Mouse (Mus musculus) intestine, embryonic 15.5 days (tissue): Measurements from ENCODE around the gene Gsk3b. TPM values are rescaled to one million over a fixed set of nuclear protein-coding genes. Genes with fewer than 3 reads are reported as not detected.

Experiments used
- ATAC-seq: fragments of 200-750 bp; cut with Nextera tagmentation; 2 replicates; pipeline ENCODE4 v1.8.0; 2017; ENCODE audit warnings: moderate TSS enrichment, moderate library complexity
- H3K27ac ChIP-seq: fragments of 300-500 bp; sonication (generic); 2 replicates; pipeline ENCODE4 v1.5.1; 2015; ENCODE audit warnings: mild to moderate bottlenecking, inconsistent platforms
- H3K27me3 ChIP-seq: fragments of 300-500 bp; sonication (generic); replicated peaks from 2 replicates; pipeline ENCODE4 v1.6.1; 2015; ENCODE audit warnings: inconsistent platforms
- H3K36me3 ChIP-seq: fragments of 300-500 bp; sonication (generic); 2 replicates; pipeline ENCODE4 v1.6.1; 2015; ENCODE audit warnings: inconsistent platforms
- H3K4me1 ChIP-seq: fragments of 300-500 bp; sonication (generic); replicated peaks from 2 replicates; pipeline ENCODE4 v1.6.1; 2015; ENCODE audit warnings: inconsistent platforms
- H3K4me2 ChIP-seq: fragments of 300-500 bp; sonication (generic); replicated peaks from 2 replicates; pipeline ENCODE4 v1.6.1; 2015; ENCODE audit warnings: mild to moderate bottlenecking, inconsistent platforms
- H3K4me3 ChIP-seq: fragments of 300-500 bp; sonication (generic); replicated peaks from 2 replicates; pipeline ENCODE4 v1.5.1; 2015; ENCODE audit warnings: inconsistent platforms
- H3K9ac ChIP-seq: fragments of 300-500 bp; sonication (generic); 2 replicates; pipeline ENCODE4 v1.6.1; 2015; ENCODE audit warnings: inconsistent platforms
- H3K9me3 ChIP-seq: fragments of 300-500 bp; sonication (generic); 2 replicates; pipeline ENCODE4 v1.6.1; 2016; ENCODE audit warnings: inconsistent platforms
- WGBS: fragments of 180-500 bp; shearing (Covaris S2); methylation state at CpG from one replicate; pipeline ENCODE4 v1.1.7; 2015; 5-methylcytosine and 5-hydroxymethylcytosine counted together
- polyA plus RNA-seq: library from polyadenylated mRNA; unstranded; fragments of >200 nt; fragmentation: Nextera tagmentation; extraction: Ambion mirVana; gene quantifications from 2 replicates; pipeline ENCODE4 v1.2.1, GENCODE M21; 2015

Gsk3b gene
- polyA plus RNA-seq, 1 experiment from 2014 or later, result 48.4 TPM

GRCm38 (mm10) chr16:38236936-38237585, 148.3 kb downstream of the Gsk3b start:
- Histone ChIP-seq H3K4me1 (no peaks in the 10 kb centered on the region), H3K27ac (no peak overlapping the region), H3K4me2 (no peak overlapping the region), H3K27me3 (no peaks in the 10 kb centered on the region), H3K9me3 (no peaks in the 10 kb centered on the region), H3K36me3 (peaks cover 2% of the 10 kb centered on the region; the same call in 1 of the 2 replicates), H3K9ac (no peak overlapping the region), H3K4me3 (no peak overlapping the region)
- WGBS, result 52% methylated on average over 4 of the region's 4 CpGs
- no peak for ATAC-seq

- no peak for ATAC-seq
- Histone ChIP-seq H3K4me2 (no peak overlapping the region), H3K4me3 (no peak overlapping the region), H3K27ac (no peak overlapping the region), H3K27me3 (no peaks in the 10 kb centered on the region), H3K9me3 (no peaks in the 10 kb centered on the region), H3K36me3 (peaks cover 2% of the 10 kb centered on the region; the same call in 1 of the 2 replicates), H3K9ac (no peak overlapping the region), H3K4me1 (no peaks in the 10 kb centered on the region)
- 70% methylated on average over 5 of the region's 5 CpGs for WGBS
Measured at GRCm38 (mm10) chr16:38239729-38240128, 150.9 kb downstream of the Gsk3b start.

GRCm38 (mm10) chr16:38240167-38240566, 151.4 kb downstream of the Gsk3b start:
- no peak overlapping the region for H3K27ac ChIP-seq
- H3K4me1 ChIP-seq, result no peaks in the 10 kb centered on the region
- H3K9me3 ChIP-seq, result no peaks in the 10 kb centered on the region
- peaks cover 2% of the 10 kb centered on the region; the same call in 1 of the 2 replicates for H3K36me3 ChIP-seq
- WGBS, result 95% methylated on average over 10 of the region's 10 CpGs
- H3K4me3 ChIP-seq, result no peak overlapping the region
- no peaks in the 10 kb centered on the region for H3K27me3 ChIP-seq
- H3K4me2 ChIP-seq, result no peak overlapping the region
- ATAC-seq, result no peak
- no peak overlapping the region for H3K9ac ChIP-seq

- Histone ChIP-seq H3K9ac (no peak overlapping the region), H3K4me2 (no peak overlapping the region), H3K27ac (no peak overlapping the region), H3K4me3 (no peak overlapping the region), H3K36me3 (0 out of 2 replicates have a peak, but pooled peaks cover 2% of the 10 kb centered on the region), H3K27me3 (no peaks in the 10 kb centered on the region), H3K4me1 (0 out of 2 replicates have a peak, but pooled peaks cover 2% of the 10 kb centered on the region), H3K9me3 (no peaks in the 10 kb centered on the region)
- WGBS, result 95% methylated on average over 6 of the region's 6 CpGs
- ATAC-seq, result no peak
Measured at GRCm38 (mm10) chr16:38244111-38244510, 155.3 kb downstream of the Gsk3b start.

GRCm38 (mm10) chr16:38245379-38245778, 156.6 kb downstream of the Gsk3b start:
- H3K4me3 ChIP-seq, result no peak overlapping the region
- no peak for ATAC-seq
- H3K36me3 ChIP-seq, result 0 out of 2 replicates have a peak, but pooled peaks cover 2% of the 10 kb centered on the region
- H3K4me2 ChIP-seq, result no peak overlapping the region
- H3K9ac ChIP-seq, result no peak overlapping the region
- WGBS, result 60% methylated on average over 2 of the region's 2 CpGs
- H3K27ac ChIP-seq, result no peak overlapping the region
- H3K4me1 ChIP-seq, result 0 out of 2 replicates have a peak, but pooled peaks cover 2% of the 10 kb centered on the region
- H3K9me3 ChIP-seq, result no peaks in the 10 kb centered on the region
- no peaks in the 10 kb centered on the region for H3K27me3 ChIP-seq

- no peak overlapping the region for H3K4me3 ChIP-seq
- H3K9ac ChIP-seq, result no peak overlapping the region
- ATAC-seq, result no peak
- WGBS, result 77% methylated on average over 5 of the region's 5 CpGs
- no peaks in the 10 kb centered on the region for H3K27me3 ChIP-seq
- no peak overlapping the region for H3K4me2 ChIP-seq
- H3K4me1 ChIP-seq, result 0 out of 2 replicates have a peak, but pooled peaks cover 2% of the 10 kb centered on the region
- H3K9me3 ChIP-seq, result no peaks in the 10 kb centered on the region
- H3K27ac ChIP-seq, result no peak overlapping the region
- no peaks in the 10 kb centered on the region for H3K36me3 ChIP-seq
Measured at GRCm38 (mm10) chr16:38245849-38246585, 157.2 kb downstream of the Gsk3b start.

- 39% methylated on average over 13 of the region's 13 CpGs for WGBS
Measured at GRCm38 (mm10) chr16:38248331-38248961, 159.6 kb downstream of the Gsk3b start.

GRCm38 (mm10) chr16:38250467-38250866, 161.7 kb downstream of the Gsk3b start:
- Histone ChIP-seq H3K9me3 (no peaks in the 10 kb centered on the region), H3K4me2 (no peak overlapping the region), H3K27me3 (no peaks in the 10 kb centered on the region), H3K27ac (no peak overlapping the region), H3K36me3 (no peaks in the 10 kb centered on the region), H3K9ac (no peak overlapping the region), H3K4me3 (no peak overlapping the region), H3K4me1 (0 out of 2 replicates have a peak, but pooled peaks cover 2% of the 10 kb centered on the region)
- WGBS, result 84% methylated on average over 6 of the region's 6 CpGs
- no peak for ATAC-seq

More at GRCm38 (mm10) chr16:38248331-38248961, 159.6 kb downstream of the Gsk3b start:
- Histone ChIP-seq H3K4me3 (no peak overlapping the region), H3K4me1 (0 out of 2 replicates have a peak, but pooled peaks cover 2% of the 10 kb centered on the region), H3K9ac (no peak overlapping the region), H3K27me3 (no peaks in the 10 kb centered on the region), H3K27ac (no peak overlapping the region), H3K4me2 (no peak overlapping the region), H3K9me3 (no peaks in the 10 kb centered on the region), H3K36me3 (no peaks in the 10 kb centered on the region)
- no peak for ATAC-seq

- Histone ChIP-seq H3K4me2 (no peak overlapping the region), H3K4me3 (no peak overlapping the region), H3K9me3 (no peaks in the 10 kb centered on the region), H3K4me1 (no peaks in the 10 kb centered on the region), H3K9ac (no peak overlapping the region), H3K27me3 (no peaks in the 10 kb centered on the region), H3K27ac (no peak overlapping the region), H3K36me3 (no peaks in the 10 kb centered on the region)
- ATAC-seq, result no peak
- 77% methylated on average over 14 of the region's 14 CpGs for WGBS
Measured at GRCm38 (mm10) chr16:38254001-38254400, 165.2 kb downstream of the Gsk3b start.

- no peak for ATAC-seq
- Histone ChIP-seq H3K36me3 (no peaks in the 10 kb centered on the region), H3K4me2 (no peak overlapping the region), H3K4me3 (no peak overlapping the region), H3K9me3 (no peaks in the 10 kb centered on the region), H3K27ac (no peak overlapping the region), H3K27me3 (no peaks in the 10 kb centered on the region), H3K4me1 (no peaks in the 10 kb centered on the region), H3K9ac (no peak overlapping the region)
- WGBS, result 75% methylated on average over 4 of the region's 4 CpGs
Measured at GRCm38 (mm10) chr16:38255107-38255506, 166.3 kb downstream of the Gsk3b start.

GRCm38 (mm10) chr16:38255927-38256326, 167.1 kb downstream of the Gsk3b start:
- 89% methylated on average over 9 of the region's 9 CpGs for WGBS
- H3K4me2 ChIP-seq, result no peak overlapping the region
- no peak for ATAC-seq

GRCm38 (mm10) chr16:38271601-38272000, 182.8 kb downstream of the Gsk3b start:
- H3K9me3 ChIP-seq, result no peaks in the 10 kb centered on the region
- no peak overlapping the region for H3K9ac ChIP-seq
- 0 out of 2 replicates have a peak, but pooled peaks cover 2% of the 10 kb centered on the region for H3K4me1 ChIP-seq
- H3K27me3 ChIP-seq, result no peaks in the 10 kb centered on the region
- ATAC-seq, result peak; percentile 47; the same call in 1 of the 2 replicates
- no peak overlapping the region for H3K4me2 ChIP-seq
- no peak overlapping the region for H3K27ac ChIP-seq
- no peaks in the 10 kb centered on the region for H3K36me3 ChIP-seq
- 20% methylated on average over 3 of the region's 3 CpGs for WGBS
- no peak overlapping the region for H3K4me3 ChIP-seq

More at GRCm38 (mm10) chr16:38255927-38256326, 167.1 kb downstream of the Gsk3b start:
- Histone ChIP-seq H3K9me3 (no peaks in the 10 kb centered on the region), H3K4me1 (no peaks in the 10 kb centered on the region), H3K36me3 (no peaks in the 10 kb centered on the region), H3K27me3 (no peaks in the 10 kb centered on the region), H3K27ac (no peak overlapping the region), H3K4me3 (no peak overlapping the region), H3K9ac (no peak overlapping the region)
